Mouse (Mus musculus): ENCODE results near the gene BC024978.
A peak's percentile ranks its signal among the peaks of the same experiment; 100 is the strongest.

Gene BC024978

GRCm38 (mm10) chr7:27174896-27175295, 20.7 kb upstream of the BC024978 start:
- no peak for DNase-seq (ENCODE audit: low spot score in 2 of 2)

DNA sequence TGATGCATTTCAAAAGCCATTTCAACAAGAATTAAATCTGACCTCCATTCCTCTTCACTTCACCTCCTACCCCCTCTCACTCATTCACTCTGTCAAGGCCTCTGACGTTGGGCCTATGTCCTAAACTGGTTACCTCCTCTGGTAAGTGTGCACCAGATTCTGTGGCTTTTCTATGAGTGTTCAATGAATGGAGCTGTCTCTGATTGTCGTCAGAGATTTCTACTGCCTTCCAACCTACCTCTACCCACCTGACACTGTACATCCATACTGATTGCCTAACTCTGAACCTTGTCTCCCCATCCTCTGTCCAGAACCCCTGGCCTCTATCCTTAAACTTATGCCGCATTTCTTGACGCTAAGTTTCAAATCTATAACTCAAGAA, 17.6 kb upstream of the BC024978 start:
- DNase-seq (ENCODE audit: low spot score in 2 of 2) = no peak

DNA sequence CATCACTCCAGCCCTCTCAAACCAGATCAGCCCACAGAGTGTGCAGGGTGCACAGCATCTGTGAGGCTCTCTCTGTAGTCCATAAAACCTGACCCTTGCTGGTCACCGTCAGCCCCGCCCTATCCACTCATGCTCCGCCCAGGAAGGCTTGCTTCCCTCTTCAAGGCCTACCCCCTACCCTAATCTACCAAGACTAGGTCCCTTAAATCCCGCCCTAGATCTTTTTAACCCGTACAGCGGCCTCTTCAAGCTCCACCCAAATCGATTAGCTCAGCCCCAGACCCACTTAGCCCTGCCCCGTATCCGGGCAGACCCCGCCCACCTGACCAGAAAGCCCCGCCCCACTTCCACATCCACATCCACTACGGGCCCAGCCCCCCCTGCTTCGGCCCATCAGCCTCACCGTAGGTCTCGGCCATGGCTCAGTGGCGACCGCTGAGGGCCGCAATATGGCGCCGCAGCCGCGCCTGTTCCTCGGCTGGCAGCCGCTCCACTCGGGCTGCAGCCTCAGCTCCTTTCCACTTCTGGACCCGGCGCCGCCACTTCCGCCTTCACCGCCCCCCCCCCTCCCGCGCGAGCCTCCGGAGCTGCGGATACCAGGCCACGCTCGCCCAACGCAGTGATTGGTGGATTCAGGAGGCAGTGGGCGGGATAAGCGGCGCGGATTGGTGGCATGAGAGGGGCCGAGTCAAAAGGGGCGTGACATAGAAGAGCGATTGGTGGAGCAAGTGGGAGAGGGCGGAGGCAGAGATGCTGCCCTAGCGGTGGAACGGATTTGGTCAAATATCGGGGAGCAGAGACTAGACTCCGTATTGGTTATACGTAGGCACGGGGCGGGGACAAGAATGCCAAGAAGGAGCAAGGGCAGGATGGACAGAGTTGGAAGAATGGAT, 17.0 kb upstream of the BC024978 start, which contains the start of gene Rab4b:
Gene Rab4b (minus strand): TSS at position 573 of the 893 bp plus-strand sequence.
- peak; percentile 99 for DNase-seq (ENCODE audit: low spot score in 2 of 2)

GRCm38 (mm10) chr7:27179217-27179918, 16.2 kb upstream of the BC024978 start:
- no peak for DNase-seq (ENCODE audit: low spot score in 2 of 2)

DNA sequence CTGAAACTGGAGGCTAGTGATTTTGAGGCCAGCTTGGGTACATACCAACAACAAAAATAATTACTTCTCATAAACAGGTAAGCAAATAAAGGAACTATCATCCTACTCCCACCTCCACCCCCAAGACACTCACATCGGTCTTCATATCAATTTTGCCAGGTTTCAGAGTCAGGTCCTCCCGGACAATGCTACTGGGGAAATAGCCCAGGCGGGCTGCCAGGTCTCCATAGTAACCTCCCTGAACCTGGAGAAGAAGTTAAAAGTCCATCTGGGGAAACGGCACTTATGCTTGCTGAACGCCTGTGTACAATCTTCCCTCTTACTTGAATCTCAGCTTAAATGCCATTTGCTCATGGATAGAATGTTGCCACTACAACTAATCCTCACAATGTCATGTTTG, 15.5 kb upstream of the BC024978 start:
- DNase-seq (ENCODE audit: low spot score in 2 of 2) = peak in 1 of 2 experiments; percentile 51

GRCm38 (mm10) chr7:27180837-27181695, 14.5 kb upstream of the BC024978 start, which contains the start of the genes Gm21983 and Mia:
Gene Gm21983 (minus strand): TSS chr7:27181086.
Gene Mia (minus strand): TSS chr7:27181157.
- peak in 1 of 2 experiments; percentile 47 for DNase-seq (ENCODE audit: low spot score in 2 of 2)

DNA sequence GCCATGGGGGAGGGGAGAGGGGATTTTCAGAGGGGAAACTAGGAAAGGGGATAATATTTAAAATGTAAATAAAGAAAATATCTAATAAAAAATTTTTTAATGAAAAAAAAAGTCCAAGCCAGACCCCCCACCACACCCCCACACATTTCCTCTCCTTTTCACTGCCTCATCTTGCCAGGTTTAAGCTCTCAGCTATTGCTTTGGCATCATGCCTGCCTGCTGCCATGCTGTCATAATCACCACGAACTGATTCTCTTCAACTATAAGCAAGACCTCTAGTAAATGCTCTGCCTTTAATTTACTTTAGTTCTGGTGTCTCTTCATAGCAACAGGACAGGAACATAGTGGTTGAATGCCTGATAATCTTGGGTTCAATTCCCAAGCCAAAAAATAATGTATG, 13.1 kb upstream of the BC024978 start:
- DNase-seq (ENCODE audit: low spot score in 2 of 2) = no peak

GRCm38 (mm10) chr7:27184964-27185363, 10.6 kb upstream of the BC024978 start:
- DNase-seq (ENCODE audit: low spot score in 2 of 2) = peak in 1 of 2 experiments; percentile 33

DNA sequence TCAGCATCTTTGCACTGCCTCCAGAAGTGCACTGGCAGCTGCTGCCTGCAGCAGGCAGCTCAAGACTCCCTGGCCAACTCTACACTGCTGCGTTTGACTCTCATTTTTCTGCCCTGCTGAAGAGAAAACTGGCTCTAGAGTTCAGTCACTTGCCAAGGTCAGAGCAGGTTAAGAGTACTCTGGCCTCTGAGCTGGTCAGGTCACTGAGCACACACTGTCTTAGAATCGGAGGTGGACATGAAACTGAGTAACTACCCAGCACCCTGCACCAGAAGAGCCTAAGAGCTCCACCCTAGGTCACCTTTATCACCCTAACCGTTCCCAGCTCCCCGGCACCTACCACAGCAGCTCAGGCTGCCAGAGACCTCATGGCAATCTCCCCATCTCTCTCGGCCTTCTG, 9.6 kb upstream of the BC024978 start:
- no peak for DNase-seq (ENCODE audit: low spot score in 2 of 2)

GRCm38 (mm10) chr7:27189271-27189931, 6.2 kb upstream of the BC024978 start:
- DNase-seq (ENCODE audit: low spot score in 2 of 2) = peak in 1 of 2 experiments; percentile 13

DNA sequence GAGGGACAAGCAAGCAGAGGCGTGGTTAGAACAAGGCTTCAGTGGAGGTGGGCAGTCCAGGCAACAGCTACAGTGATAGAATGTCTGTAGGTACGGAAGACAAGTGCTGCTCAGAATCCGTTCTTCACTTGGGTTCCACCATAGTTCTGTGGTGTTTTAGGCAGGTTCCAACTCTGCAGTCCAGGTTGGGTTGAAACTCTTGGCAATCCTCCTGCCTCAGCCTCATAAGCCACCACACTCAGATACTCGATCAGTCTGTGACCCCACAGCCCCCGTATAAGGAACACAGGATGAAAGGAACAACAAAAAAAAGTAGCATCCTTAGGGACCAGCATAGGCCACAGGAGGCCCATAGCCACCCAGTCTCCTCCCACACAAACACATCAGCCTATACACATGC, 3.1 kb upstream of the BC024978 start:
- no peak for DNase-seq (ENCODE audit: low spot score in 2 of 2)

DNA sequence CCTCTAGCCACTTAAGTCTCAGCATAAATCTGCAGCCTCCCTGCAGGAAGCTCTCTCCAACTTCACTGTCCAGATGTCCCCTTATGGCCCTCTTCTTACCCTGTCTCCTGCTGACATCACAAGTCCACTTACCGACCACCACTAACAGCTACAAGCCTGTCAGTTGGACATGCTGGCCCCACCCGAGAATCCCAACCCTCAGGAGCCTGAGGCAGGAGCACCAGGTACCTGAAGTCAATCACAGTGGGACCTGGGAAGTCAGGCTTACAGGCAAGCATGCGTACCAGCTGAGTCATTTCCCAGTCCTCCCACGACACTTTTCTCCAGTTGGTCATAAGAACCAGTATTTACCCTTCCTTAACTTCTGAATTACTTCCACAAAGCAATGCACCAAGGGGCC, 1.9 kb upstream of the BC024978 start:
- no peak for DNase-seq (ENCODE audit: low spot score in 2 of 2)

- no peak for DNase-seq (ENCODE audit: low spot score in 2 of 2)
Measured at GRCm38 (mm10) chr7:27197136-27197535, 1.6 kb downstream of the BC024978 start.

DNA sequence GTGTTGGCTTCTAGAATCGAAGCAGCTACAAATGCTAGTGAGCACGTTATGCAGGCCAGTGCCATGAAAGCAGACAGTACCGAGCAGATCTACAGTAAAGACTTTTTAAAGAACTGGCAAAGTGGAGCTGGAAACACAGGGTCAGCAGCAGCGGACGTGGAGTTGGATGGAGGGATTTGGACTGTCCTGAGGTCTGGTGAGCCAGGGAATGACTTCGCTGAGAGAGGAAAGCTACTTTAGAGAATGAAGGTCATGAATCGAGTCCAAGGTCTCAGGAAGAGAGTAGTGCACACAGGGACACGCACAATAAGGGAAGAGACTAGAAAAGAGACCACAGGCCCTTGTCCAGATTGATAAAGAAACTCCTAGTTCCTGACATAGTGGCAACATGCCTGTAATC, 2.1 kb downstream of the BC024978 start:
- no peak for DNase-seq (ENCODE audit: low spot score in 2 of 2)

GRCm38 (mm10) chr7:27198355-27198754, 2.8 kb downstream of the BC024978 start:
- DNase-seq (ENCODE audit: low spot score in 2 of 2) = no peak

- no peak for DNase-seq (ENCODE audit: low spot score in 2 of 2)
Measured at GRCm38 (mm10) chr7:27198779-27199178, 3.2 kb downstream of the BC024978 start.

- no peak for DNase-seq (ENCODE audit: low spot score in 2 of 2)
Measured at GRCm38 (mm10) chr7:27203730-27204449, 8.3 kb downstream of the BC024978 start.

DNA sequence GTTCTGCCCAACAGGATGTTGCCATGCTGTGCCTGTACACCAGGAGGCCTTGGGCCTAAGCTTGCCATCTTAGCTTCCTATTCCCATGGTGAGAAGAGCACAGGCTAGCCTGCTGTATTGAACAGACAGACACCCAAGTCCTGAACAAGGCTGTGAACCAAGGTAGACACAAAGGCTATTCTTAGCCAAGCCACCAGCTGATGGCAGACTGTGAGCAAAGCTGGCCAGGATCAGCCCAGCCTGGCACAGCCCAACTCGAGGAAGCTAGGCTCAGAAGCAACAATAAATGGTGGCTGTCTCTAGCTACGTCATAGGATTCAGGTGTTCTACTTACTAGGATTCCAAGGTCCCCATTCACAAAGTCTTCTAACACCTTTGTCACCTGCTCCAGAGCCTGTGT, 17.0 kb downstream of the BC024978 start:
- DNase-seq (ENCODE audit: low spot score in 2 of 2) = no peak

DNA sequence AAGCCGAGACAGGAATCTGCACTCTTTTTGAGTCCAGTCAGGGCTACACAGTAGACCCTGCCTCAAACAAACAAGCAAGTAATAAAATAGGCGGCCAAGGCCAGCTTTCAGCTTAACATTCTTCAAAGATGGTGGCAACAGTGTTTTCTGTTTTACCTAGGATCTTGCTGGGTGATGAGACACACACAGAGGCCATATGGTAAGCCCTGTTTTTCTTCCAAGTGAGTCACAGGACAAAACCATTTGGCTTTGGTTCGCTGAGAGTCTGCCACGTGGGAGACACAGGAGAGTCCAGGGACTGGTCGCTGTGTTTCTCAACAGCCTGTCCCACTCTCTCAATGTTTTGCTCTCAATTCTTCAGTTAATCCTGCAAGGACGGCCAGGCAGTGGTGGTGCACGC, 23.0 kb downstream of the BC024978 start:
- DNase-seq (ENCODE audit: low spot score in 2 of 2) = no peak

DNA sequence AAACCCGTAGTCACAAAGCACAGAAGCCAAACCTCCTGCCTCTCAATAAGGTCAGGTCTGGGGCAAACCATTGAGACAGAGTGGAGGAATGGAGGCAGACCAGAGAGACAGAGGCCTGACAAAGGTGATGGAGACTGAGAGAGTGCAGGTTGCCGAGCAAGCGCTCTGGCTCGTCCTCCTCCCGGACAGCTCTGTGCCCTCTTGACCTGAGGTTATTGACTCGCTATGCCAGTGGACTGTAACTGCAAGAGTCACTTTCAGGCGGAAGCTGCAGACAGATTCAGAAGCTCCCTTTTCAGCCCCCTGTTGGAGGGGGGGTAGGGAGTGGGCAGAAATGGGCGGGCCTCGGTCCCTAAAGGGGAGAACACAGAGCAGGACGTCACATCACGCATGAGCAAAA, 24.4 kb downstream of the BC024978 start:
- DNase-seq (ENCODE audit: low spot score in 2 of 2) = no peak

DNA sequence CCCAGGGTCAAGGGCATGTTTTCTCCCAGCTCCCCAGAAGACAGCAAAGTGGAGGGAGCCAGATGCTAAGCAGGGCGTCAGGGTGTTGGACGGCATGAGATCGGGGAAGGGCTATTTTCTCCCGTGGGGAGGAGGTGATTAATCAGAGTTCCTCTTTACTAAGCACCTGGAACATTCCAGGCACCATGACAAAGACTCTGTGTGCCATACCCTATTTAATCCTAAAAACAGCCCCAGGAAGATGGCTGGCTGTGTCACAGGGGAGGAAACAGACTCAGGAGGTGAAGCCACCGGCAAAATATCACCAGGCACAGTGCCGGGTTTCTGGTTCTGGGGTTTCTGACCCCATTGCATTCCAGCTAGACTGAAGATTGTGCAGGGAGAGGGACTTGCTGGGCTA, 26.4 kb downstream of the BC024978 start:
- no peak for DNase-seq (ENCODE audit: low spot score in 2 of 2)
